9 mouse cellular contexts compared by ENCODE assay signal in genomic region chr1:73962049-73962448, GRCm38 (mm10).
DNase-seq lines count a peak whose midpoint lies in the region; ATAC-seq lines count a peak whose summit lies in the region.
"Had no signal": no experiment of that assay in that cellular context is flagged by ENCODE, and none has a peak within 500 bp of the region (broad histone marks: within the 10 kb centered on the region; RNA-seq: fewer than 3 reads in every experiment).

No protein-coding gene starts in this region.

- peak overlapping the region; percentile 81 for H3K9ac ChIP-seq in heart, embryonic 11.5 days (ENCODE audit: low read depth, low read length)
- peak overlapping the region; percentile 69 for H3K9ac ChIP-seq in lung, embryonic 16.5 days (ENCODE audit: low read length)

- peak overlapping the region; percentile 73 for H3K4me2 ChIP-seq in heart, embryonic 11.5 days
- peak overlapping the region; percentile 63 for H3K4me2 ChIP-seq in lung, embryonic 16.5 days (ENCODE audit: low read depth, low read length)

- peak overlapping the region; percentile 50 for H3K4me3 ChIP-seq in brown adipose tissue, adult 24 weeks (ENCODE audit: insufficient read depth, low read depth, low read length)
- peak overlapping the region; percentile 50 for H3K4me3 ChIP-seq in heart, embryonic 11.5 days (ENCODE audit: low read depth, low read length)
- H3K4me3 ChIP-seq in lung, embryonic 16.5 days (ENCODE audit: low read length): peak overlapping the region; percentile 45

- intact Hi-C loops in heart, postnatal 25 days (cut with DNase I): loop anchor here (5.0 kb wide), 1 partner anchor 35 kb away; no protein-coding TSS in a partner anchor

- no peak for ATAC-seq in heart, embryonic 11.5 days (replicated peaks; ENCODE audit: insufficient number of reproducible peaks, low FRiP score, low TSS enrichment)
- ATAC-seq in lung, embryonic 16.5 days (ENCODE audit: low read depth): no peak

- peak; percentile 98 for DNase-seq in heart, adult 11 months
- no peak for DNase-seq in heart, postnatal 25 days (ENCODE audit: low spot score)
- no peak for DNase-seq in right cerebral cortex, adult 18-20 months
- DNase-seq in urinary bladder, postnatal 10 days (ENCODE audit: low spot score): no peak
- DNase-seq in natural killer cell, adult 2 months (ENCODE audit: low spot score in 2 of 2): no peak
- DNase-seq: right cerebral cortex, postnatal 25 days had no signal

- 64% methylated on average over 5 of the region's 5 CpGs for WGBS in heart, embryonic 11.5 days (ENCODE audit: insufficient replicate concordance)
- 78% methylated on average over 5 of the region's 5 CpGs for WGBS in lung, embryonic 16.5 days

- peaks cover 45% of the 10 kb centered on the region for H3K4me1 ChIP-seq in brown adipose tissue, adult 24 weeks (ENCODE audit: control insufficient read depth, insufficient read depth, insufficient read length, low read length)
- peaks cover 79% of the 10 kb centered on the region for H3K4me1 ChIP-seq in heart, embryonic 11.5 days (ENCODE audit: control insufficient read depth, insufficient read depth, low read length)
- peaks cover 82% of the 10 kb centered on the region for H3K4me1 ChIP-seq in lung, embryonic 16.5 days (replicated peaks; ENCODE audit: control insufficient read depth, insufficient read depth, low read length)

- peak overlapping the region; percentile 87 for H3K27ac ChIP-seq in brown adipose tissue, adult 24 weeks (replicated peaks; ENCODE audit: low read depth, low read length)
- H3K27ac ChIP-seq in heart, embryonic 11.5 days (ENCODE audit: low read depth, low read length): peak overlapping the region; percentile 96
- peak overlapping the region; percentile 97 for H3K27ac ChIP-seq in lung, embryonic 16.5 days (ENCODE audit: low read length)

- no peaks in the 10 kb centered on the region for H3K36me3 ChIP-seq in heart, embryonic 11.5 days (ENCODE audit: control insufficient read depth, insufficient read depth, low read length)
- 0 out of 2 replicates have a peak, but pooled peaks cover 5% of the 10 kb centered on the region for H3K36me3 ChIP-seq in lung, embryonic 16.5 days (ENCODE audit: control insufficient read depth, insufficient read depth, low read length)

- no peaks in the 10 kb centered on the region for H3K27me3 ChIP-seq in heart, embryonic 11.5 days (ENCODE audit: control insufficient read depth, insufficient read depth, low read length)
- no peaks in the 10 kb centered on the region for H3K27me3 ChIP-seq in lung, embryonic 16.5 days (ENCODE audit: control insufficient read depth, insufficient read depth, low read depth, low read length)

- H3K9me3 ChIP-seq in heart, embryonic 11.5 days (replicated peaks; ENCODE audit: control insufficient read depth, low read length): no peaks in the 10 kb centered on the region
- no peaks in the 10 kb centered on the region for H3K9me3 ChIP-seq in lung, embryonic 16.5 days (ENCODE audit: control insufficient read depth, low read length)
